Comparison of ENCODE assay signal across 16 mouse cellular contexts in the genomic region with DNA sequence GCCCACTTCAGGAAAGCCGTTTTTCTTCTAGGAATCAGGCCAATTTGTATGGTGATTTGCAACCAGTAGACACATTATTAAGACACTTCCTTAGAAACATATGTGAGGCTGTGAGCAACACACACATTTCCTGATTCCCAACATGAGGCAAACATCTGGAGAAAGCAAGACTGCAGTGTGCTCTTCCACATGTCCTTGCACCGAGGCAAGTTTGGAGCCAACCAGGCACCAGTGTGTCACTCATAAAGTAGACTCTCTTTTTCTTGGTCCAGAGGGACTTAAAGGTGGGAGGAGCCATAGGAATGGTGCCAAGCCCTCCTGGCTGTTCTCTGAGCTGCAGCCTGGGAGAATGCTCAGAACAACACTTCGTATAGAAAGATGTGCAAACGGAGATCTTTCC. TPM values are rescaled to one million over a fixed set of nuclear protein-coding genes. Genes with fewer than 3 reads are reported as not detected.
DNase-seq lines count a peak whose midpoint lies in the region; ATAC-seq and TF ChIP-seq lines count a peak whose summit lies in the region.
"Had no signal": no experiment of that assay in that cellular context is flagged by ENCODE, and none has a peak within 500 bp of the region (broad histone marks: within the 10 kb centered on the region; RNA-seq: fewer than 3 reads in every experiment).

No protein-coding gene starts in this region.

- H3K36me3 ChIP-seq in kidney, embryonic 15.5 days, result peaks cover 11% of the 10 kb centered on the region; the same call in 1 of the 2 replicates
- no peaks in the 10 kb centered on the region; the same call in 1 of the 2 replicates for H3K36me3 ChIP-seq in kidney, adult 2 months (ENCODE audit: control insufficient read depth, insufficient read depth, low read length)
- H3K36me3 ChIP-seq in limb, embryonic 10.5 days, result no peaks in the 10 kb centered on the region
- H3K36me3 ChIP-seq in forebrain, embryonic 15.5 days, result no peaks in the 10 kb centered on the region

- H3K4me1 ChIP-seq in kidney, embryonic 15.5 days, result peaks cover 3% of the 10 kb centered on the region; the same call in 1 of the 2 replicates
- no peaks in the 10 kb centered on the region for H3K4me1 ChIP-seq in kidney, adult 2 months (ENCODE audit: control insufficient read depth, insufficient read depth, low read length)
- H3K4me1 ChIP-seq in limb, embryonic 10.5 days, result peaks cover 17% of the 10 kb centered on the region
- no peaks in the 10 kb centered on the region for H3K4me1 ChIP-seq in forebrain, embryonic 15.5 days
- H3K4me1 ChIP-seq: hindbrain, embryonic 13.5 days had no signal

- no peaks in the 10 kb centered on the region for H3K9me3 ChIP-seq in kidney, embryonic 15.5 days (replicated peaks)
- H3K9me3 ChIP-seq in limb, embryonic 10.5 days (replicated peaks), result no peaks in the 10 kb centered on the region
- no peaks in the 10 kb centered on the region for H3K9me3 ChIP-seq in forebrain, embryonic 15.5 days
- H3K9me3 ChIP-seq: hindbrain, embryonic 13.5 days had no signal

- peak; percentile 62; the same call in 1 of the 2 replicates for ATAC-seq in kidney, embryonic 15.5 days (replicated peaks; ENCODE audit: low FRiP score)
- ATAC-seq in forebrain, embryonic 15.5 days (replicated peaks), result no peak

- H3K27me3 ChIP-seq in kidney, embryonic 15.5 days, result no peaks in the 10 kb centered on the region
- no peaks in the 10 kb centered on the region for H3K27me3 ChIP-seq in kidney, adult 2 months (replicated peaks; ENCODE audit: control insufficient read depth, insufficient read depth, low read length)
- H3K27me3 ChIP-seq in limb, embryonic 10.5 days (ENCODE audit: low read depth, poor library complexity, severe bottlenecking), result peaks cover 8% of the 10 kb centered on the region; the same call in 1 of the 2 replicates
- H3K27me3 ChIP-seq in forebrain, embryonic 15.5 days, result no peaks in the 10 kb centered on the region
- H3K27me3 ChIP-seq: hindbrain, embryonic 13.5 days had no signal

- intact Hi-C loops in gastrocnemius, adult 2 months (cut with DNase I), result no loop called here

- H3K9ac ChIP-seq in kidney, embryonic 15.5 days, result no peak overlapping the region
- H3K9ac ChIP-seq in forebrain, embryonic 15.5 days (replicated peaks), result no peak overlapping the region
- H3K9ac ChIP-seq: hindbrain, embryonic 13.5 days had no signal

- no peak for TF ChIP-seq CTCF in kidney, adult 2 months (conservative IDR thresholded peaks at IDR 0.05; ENCODE audit: insufficient read depth, insufficient read length, low read depth, low read length)
- no peak for TF ChIP-seq CTCF in gastrocnemius, adult 2 months (IDR thresholded peaks at IDR 0.05)

- TF ChIP-seq POLR2A in kidney, adult 2 months (IDR thresholded peaks at IDR 0.05; ENCODE audit: low read depth, low read length), result no peak

- DNase-seq in kidney, adult 2 months, result no peak
- DNase-seq in NIH3T3 (ENCODE audit: low read depth), result peak; percentile 48
- peak; percentile 19 for DNase-seq in embryo, embryonic 11 days
- peak; percentile 40 for DNase-seq in limb, embryonic 10.5 days (ENCODE audit: low spot score)
- DNase-seq in gastrocnemius, adult 2 months, result no peak
- DNase-seq in thymus, postnatal 0 days (ENCODE audit: low spot score), result no peak
- DNase-seq: adrenal gland, adult 2 months; cerebellum, postnatal 14 days; gastrocnemius, postnatal 36 days; lung, adult 2 months; right cerebral cortex, postnatal 4 days had no signal

- no peak overlapping the region for H3K4me2 ChIP-seq in kidney, embryonic 15.5 days
- H3K4me2 ChIP-seq in forebrain, embryonic 15.5 days (replicated peaks), result no peak overlapping the region
- H3K4me2 ChIP-seq: hindbrain, embryonic 13.5 days had no signal

- peak overlapping the region; percentile 38; the same call in 1 of the 2 replicates for H3K27ac ChIP-seq in kidney, embryonic 15.5 days
- H3K27ac ChIP-seq in kidney, adult 2 months (ENCODE audit: insufficient read depth, low read depth, low read length), result no peak overlapping the region
- H3K27ac ChIP-seq in limb, embryonic 10.5 days, result no peak overlapping the region
- no peak overlapping the region for H3K27ac ChIP-seq in gastrocnemius, adult 2 months
- H3K27ac ChIP-seq in forebrain, embryonic 15.5 days (replicated peaks), result no peak overlapping the region
- H3K27ac ChIP-seq: hindbrain, embryonic 13.5 days; layer of hippocampus, adult 2 months had no signal

- H3K4me3 ChIP-seq in kidney, embryonic 15.5 days (replicated peaks), result no peak overlapping the region
- H3K4me3 ChIP-seq in kidney, adult 2 months (ENCODE audit: insufficient read depth, low read depth, low read length), result no peak overlapping the region
- no peak overlapping the region for H3K4me3 ChIP-seq in limb, embryonic 10.5 days
- no peak overlapping the region for H3K4me3 ChIP-seq in gastrocnemius, adult 2 months
- H3K4me3 ChIP-seq in forebrain, embryonic 15.5 days, result no peak overlapping the region
- H3K4me3 ChIP-seq: hindbrain, embryonic 13.5 days; layer of hippocampus, adult 2 months; myocyte had no signal

- 58% methylated on average over 4 of the region's 4 CpGs for WGBS in kidney, embryonic 15.5 days
- WGBS in kidney, adult 2 months, result 69% methylated on average over 4 of the region's 4 CpGs
- WGBS in limb, embryonic 10.5 days, result 59% methylated on average over 4 of the region's 4 CpGs
- WGBS in forebrain, embryonic 15.5 days, result 72% methylated on average over 4 of the region's 4 CpGs

RNA-seq across cellular contexts. Expression of a gene that starts 39.6 kb away (rescaled TPM):
- polyA plus RNA-seq in kidney, embryonic 15.5 days (2015; fragmentation: Nextera tagmentation; extraction: Ambion mirVana), result 6.1 and 7.0 TPM in 2 replicates
- polyA plus RNA-seq in kidney, adult 2 months (2012; rRNA removed), result 3.2 and 3.9 TPM in 2 replicates
- polyA plus RNA-seq in limb, embryonic 10.5 days (2016; fragmentation: Nextera tagmentation; extraction: Ambion mirVana), result 0.75 and 1.2 TPM in 2 replicates
- 1 to 10 TPM; 1.4 to 1.5 TPM for total RNA-seq in gastrocnemius, adult 2 months (2021)
- 1.6 and 1.7 TPM in 2 replicates for polyA plus RNA-seq in forebrain, embryonic 15.5 days (2015; fragmentation: Nextera tagmentation; extraction: Ambion mirVana)
- 6.1 and 6.7 TPM in 2 replicates for polyA plus RNA-seq in thymus, postnatal 0 days (2015; fragmentation: Nextera tagmentation; extraction: Ambion mirVana)

Comparison
In these comparisons a context has a peak if more than half of its experiments do, and no peak if none do; other contexts are left out.
1. DNase-seq: peak in NIH3T3 (single experiment), embryo, embryonic 11 days (single experiment) and limb, embryonic 10.5 days (single experiment); none in kidney, adult 2 months (single experiment), gastrocnemius, adult 2 months (single experiment) and thymus, postnatal 0 days (single experiment).